Mouse (Mus musculus) stomach, postnatal 0 days (tissue): Measurements from ENCODE around the gene Gpat2.
A peak's percentile ranks its signal among the peaks of the same experiment; 100 is the strongest.

Experiments used
- CTCF ChIP-seq: IDR thresholded peaks from 2 replicates; pipeline ENCODE4 v1.5.1; 2016; ENCODE audit warnings: antibody characterized with exemption, low read depth, mild to moderate bottlenecking, moderate library complexity
- EP300 ChIP-seq: optimal IDR thresholded peaks from 2 replicates; pipeline ENCODE3; 2016; ENCODE audit warnings: antibody characterized with exemption

GRCm38 (mm10) chr2:127453141-127453540 lies 28.1 kb downstream of the Gpat2 start:
- TF ChIP-seq CTCF (0 out of 2 replicates have a peak, but pooled peaks have one; percentile 7), EP300 (no peak)
